Mouse (Mus musculus) lung, adult 10 weeks (tissue): ENCODE measurements around the gene Lce1i. TPM values are rescaled to one million over a fixed set of nuclear protein-coding genes. Genes with fewer than 3 reads are reported as not detected.

ENCODE experiments used
- polyA plus RNA-seq: library from polyadenylated mRNA; stranded (reverse); fragments of 350-450 nt; fragmentation: Illumina TruSeq; extraction: RNeasy Lipid Tissue Mini Kit (QIAGEN cat#74804); gene quantifications from one replicate; pipeline ENCODE4 v1.2.3, GENCODE M21; 2014; ENCODE audit warnings: low read depth, low replicate concordance; ENCODE audit not compliant: insufficient read depth

The Lce1i gene
- not detected for polyA plus RNA-seq

GRCm38 (mm10) chr3:92778799-92779198, at the start of gene Lce1i:
Gene Lce1i, minus strand, starts transcription at chr3:92778899.

GRCm38 (mm10) chr3:92827108-92827507, 48.4 kb upstream of the Lce1i start, which contains the start of gene Kprp:
Gene Kprp, minus strand, starts transcription at chr3:92827247.

GRCm38 (mm10) chr3:92807791-92808190, 29.1 kb upstream of the Lce1i start, which contains the start of gene Lce1k:
Gene Lce1k, minus strand, starts transcription at chr3:92807891.

GRCm38 (mm10) chr3:92790414-92790813, 11.7 kb upstream of the Lce1i start, which contains the start of gene Lce1j:
Gene Lce1j, minus strand, starts transcription at chr3:92790514.

GRCm38 (mm10) chr3:92764965-92765364, 13.7 kb downstream of the Lce1i start, which contains the start of gene Lce1h:
Gene Lce1h, minus strand, starts transcription at chr3:92765065.

GRCm38 (mm10) chr3:92752238-92752637, 26.5 kb downstream of the Lce1i start, which contains the start of gene Lce1g:
Gene Lce1g, minus strand, starts transcription at chr3:92752338.

GRCm38 (mm10) chr3:92738996-92739395, 39.7 kb downstream of the Lce1i start, which contains the start of gene Gm38119:
Gene Gm38119, minus strand, starts transcription at chr3:92739096.

Other genes starting within 250 kb of the Lce1i start
- gene 2310046K23Rik, start 244.4 kb downstream of the Lce1i start, polyA plus RNA-seq: not detected
- gene Ivl, start 205.2 kb downstream of the Lce1i start, polyA plus RNA-seq: 0.97 TPM
- not detected for gene Smcp, start 189.9 kb downstream of the Lce1i start, polyA plus RNA-seq
- gene 2210017I01Rik, start 171.4 kb downstream of the Lce1i start, polyA plus RNA-seq: not detected
- not detected for gene Lce6a, start 157.2 kb downstream of the Lce1i start, polyA plus RNA-seq
- gene Lce1a1, start 130.6 kb downstream of the Lce1i start, polyA plus RNA-seq: not detected
- gene Lce1b, start 122.0 kb downstream of the Lce1i start, polyA plus RNA-seq: not detected
- gene Lce1a2, start 108.6 kb downstream of the Lce1i start, polyA plus RNA-seq: not detected
- gene Lce1c, start 99.7 kb downstream of the Lce1i start, polyA plus RNA-seq: not detected
- not detected for gene Lce1d, start 91.7 kb downstream of the Lce1i start, polyA plus RNA-seq
- gene Lce1e, start 69.8 kb downstream of the Lce1i start, polyA plus RNA-seq: not detected
- gene Lce1f, start 58.5 kb downstream of the Lce1i start, polyA plus RNA-seq: not detected
- gene Gm38119, start 39.8 kb downstream of the Lce1i start, polyA plus RNA-seq: not detected
- gene Lce1g, start 26.6 kb downstream of the Lce1i start, polyA plus RNA-seq: not detected
- not detected for gene Lce1h, start 13.8 kb downstream of the Lce1i start, polyA plus RNA-seq
- gene Lce1j, start 11.6 kb upstream of the Lce1i start, polyA plus RNA-seq: not detected
- gene Lce1k, start 29.0 kb upstream of the Lce1i start, polyA plus RNA-seq: not detected
- gene Kprp, start 48.3 kb upstream of the Lce1i start, polyA plus RNA-seq: not detected
- gene Lce1l, start 72.4 kb upstream of the Lce1i start, polyA plus RNA-seq: not detected
- gene 2310050C09Rik, start 91.3 kb upstream of the Lce1i start, polyA plus RNA-seq: not detected
- not detected for gene Lce3a, start 147.3 kb upstream of the Lce1i start, polyA plus RNA-seq
- gene Lce3b, start 154.1 kb upstream of the Lce1i start, polyA plus RNA-seq: not detected
- not detected for gene Lce3c, start 165.6 kb upstream of the Lce1i start, polyA plus RNA-seq
- gene Lce3d, start 178.5 kb upstream of the Lce1i start, polyA plus RNA-seq: not detected
- not detected for gene Lce3e, start 188.2 kb upstream of the Lce1i start, polyA plus RNA-seq
- not detected for gene Lce3f, start 213.3 kb upstream of the Lce1i start, polyA plus RNA-seq
- gene Crct1, start 236.8 kb upstream of the Lce1i start, polyA plus RNA-seq: not detected
- not detected for gene Lce1m, start 240.2 kb upstream of the Lce1i start, polyA plus RNA-seq